Mouse (Mus musculus) heart, postnatal 0 days (tissue): Measurements from ENCODE around the gene Wdr91. TPM values are rescaled to one million over a fixed set of nuclear protein-coding genes. Genes with fewer than 3 reads are reported as not detected.

Source experiments
- ATAC-seq: fragments of 200-750 bp; cut with Nextera tagmentation; 2 replicates; pipeline ENCODE4 v1.8.0; 2017; ENCODE audit warnings: low read depth, moderate number of reproducible peaks, moderate library complexity; ENCODE audit not compliant: insufficient read depth
- DNase-seq: peaks from one replicate; pipeline ENCODE4 v3.0.0-alpha.2; 2016; ENCODE audit warnings: low spot score
- H3K27ac ChIP-seq: fragments of 300-500 bp; sonication (generic); 2 replicates; pipeline ENCODE4 v1.5.1; 2014; ENCODE audit warnings: low read depth, mild to moderate bottlenecking
- H3K27me3 ChIP-seq: fragments of 300-500 bp; sonication (generic); 2 replicates; pipeline ENCODE4 v1.6.1; 2014; ENCODE audit warnings: low read length, mixed read lengths; ENCODE audit not compliant: control insufficient read depth, insufficient read depth
- H3K36me3 ChIP-seq: fragments of 300-500 bp; sonication (generic); replicated peaks from 2 replicates; pipeline ENCODE4 v1.6.1; 2014; ENCODE audit warnings: low read length, mixed read lengths; ENCODE audit not compliant: control insufficient read depth, insufficient read depth
- H3K4me1 ChIP-seq: fragments of 300-500 bp; sonication (generic); 2 replicates; pipeline ENCODE4 v1.6.1; 2014; ENCODE audit warnings: antibody characterized with exemption; ENCODE audit not compliant: control insufficient read depth, insufficient read depth
- H3K4me2 ChIP-seq: fragments of 300-500 bp; sonication (generic); 2 replicates; pipeline ENCODE4 v1.6.1; 2014; ENCODE audit warnings: low read depth, mild to moderate bottlenecking, low read length, moderate library complexity
- H3K4me3 ChIP-seq: fragments of 300-500 bp; sonication (generic); 2 replicates; pipeline ENCODE4 v1.5.1; 2014; ENCODE audit warnings: low read depth, low read length
- H3K9ac ChIP-seq: fragments of 300-500 bp; sonication (generic); replicated peaks from 2 replicates; pipeline ENCODE4 v1.6.1; 2014; ENCODE audit warnings: low read depth, low read length, mixed read lengths
- H3K9me3 ChIP-seq: fragments of 300-500 bp; sonication (generic); replicated peaks from 2 replicates; pipeline ENCODE4 v1.6.1; 2016; ENCODE audit warnings: low read length; ENCODE audit not compliant: control insufficient read depth
- CTCF ChIP-seq: IDR thresholded peaks from 2 replicates; pipeline ENCODE4 v1.5.1; 2016; ENCODE audit warnings: antibody characterized with exemption, control low read depth, low read depth
- EP300 ChIP-seq: IDR thresholded peaks from 2 replicates; pipeline ENCODE4 v1.6.1; 2016; ENCODE audit warnings: antibody characterized with exemption, low read depth
- WGBS: fragments of 180-500 bp; shearing (Covaris S2); extraction: QIAGEN DNeasy Blood & Tissue Kit; methylation state at CpG from one replicate; pipeline ENCODE4 v1.1.7; 2014; 5-methylcytosine and 5-hydroxymethylcytosine counted together
- polyA plus RNA-seq: library from polyadenylated mRNA; unstranded; fragments of >200 nt; fragmentation: Nextera tagmentation; extraction: Ambion mirVana; gene quantifications from 2 replicates; pipeline ENCODE4 v1.2.1, GENCODE M21; 2015
- total RNA-seq: library from RNA; depleted of rRNA; stranded (reverse); fragments of >200 nt; gene quantifications from 2 replicates; pipeline ENCODE4 v1.2.3, GENCODE M21; 2014; ENCODE audit warnings: low replicate concordance; rRNA removed

Gene Wdr91
- total RNA-seq (24.9 and 25.2 TPM in 2 replicates), polyA plus RNA-seq (7.7 and 8.6 TPM in 2 replicates)

- peak within 1 kb of the TSS; percentile 81 for H3K4me3 ChIP-seq
- peak; percentile 27; the same call in 1 of the 2 replicates for TF ChIP-seq CTCF
- no peak for TF ChIP-seq EP300
- H3K36me3 ChIP-seq = peaks cover 22% of the 10 kb centered on the region
- peaks cover 18% of the 10 kb centered on the region for H3K4me1 ChIP-seq
- peak; percentile 93 for DNase-seq
- peak; percentile 97 for ATAC-seq
- H3K9me3 ChIP-seq = no peaks in the 10 kb centered on the region
- peak within 1 kb of the TSS; percentile 81 for H3K27ac ChIP-seq
- H3K27me3 ChIP-seq = no peaks in the 10 kb centered on the region
- peak within 1 kb of the TSS; percentile 77 for H3K4me2 ChIP-seq
- WGBS = under 1% methylated on average over 61 of the region's 64 CpGs
- peak within 1 kb of the TSS; percentile 66 for H3K9ac ChIP-seq
These were observed at the start of gene Wdr91 for GRCm38 (mm10) chr6:34910371-34911219. TSS of gene Wdr91 (minus strand) at chr6:34910876.

- 82% methylated on average over 7 of the region's 7 CpGs for WGBS
- no peak for TF ChIP-seq CTCF
- no peak for TF ChIP-seq EP300
- ATAC-seq = no peak
- H3K9ac ChIP-seq = no peak overlapping the region
- no peak overlapping the region for H3K27ac ChIP-seq
- no peak overlapping the region for H3K4me2 ChIP-seq
- no peaks in the 10 kb centered on the region for H3K4me1 ChIP-seq
- H3K27me3 ChIP-seq = no peaks in the 10 kb centered on the region
- H3K4me3 ChIP-seq = no peak overlapping the region
- no peak for DNase-seq
- H3K36me3 ChIP-seq = no peaks in the 10 kb centered on the region
- no peaks in the 10 kb centered on the region for H3K9me3 ChIP-seq
These were observed 48.5 kb upstream of the Wdr91 start for GRCm38 (mm10) chr6:34959131-34959530.

- H3K4me2 ChIP-seq = peak overlapping the region; percentile 58
- H3K27me3 ChIP-seq = no peaks in the 10 kb centered on the region
- H3K9me3 ChIP-seq = no peaks in the 10 kb centered on the region
- no peaks in the 10 kb centered on the region for H3K4me1 ChIP-seq
- no peaks in the 10 kb centered on the region for H3K36me3 ChIP-seq
- DNase-seq = no peak
- no peak for ATAC-seq
- H3K27ac ChIP-seq = no peak overlapping the region
- H3K4me3 ChIP-seq = no peak overlapping the region
- TF ChIP-seq CTCF = no peak
- TF ChIP-seq EP300 = no peak
- WGBS = 40% methylated on average over 8 of the region's 8 CpGs
- no peak overlapping the region for H3K9ac ChIP-seq
These were observed 45.2 kb upstream of the Wdr91 start for GRCm38 (mm10) chr6:34955862-34956241.

GRCm38 (mm10) chr6:34954926-34955861 lies 44.5 kb upstream of the Wdr91 start:
- H3K4me3 ChIP-seq = peak overlapping the region; percentile 24
- 47% methylated on average over 18 of the region's 18 CpGs for WGBS

GRCm38 (mm10) chr6:34951956-34952667 lies 41.4 kb upstream of the Wdr91 start:
- Histone ChIP-seq H3K4me1 (no peaks in the 10 kb centered on the region), H3K27ac (no peak overlapping the region), H3K9ac (no peak overlapping the region), H3K4me2 (no peak overlapping the region), H3K9me3 (no peaks in the 10 kb centered on the region), H3K4me3 (no peak overlapping the region), H3K36me3 (no peaks in the 10 kb centered on the region), H3K27me3 (no peaks in the 10 kb centered on the region; the same call in 1 of the 2 replicates)
- DNase-seq = no peak
- ATAC-seq = no peak
- WGBS = 58% methylated on average over 7 of the region's 7 CpGs
- no peak for TF ChIP-seq CTCF

More at GRCm38 (mm10) chr6:34954926-34955861, 44.5 kb upstream of the Wdr91 start:
- TF ChIP-seq EP300 (no peak), CTCF (peak; percentile 57)
- Histone ChIP-seq H3K9me3 (no peaks in the 10 kb centered on the region), H3K36me3 (no peaks in the 10 kb centered on the region), H3K27me3 (no peaks in the 10 kb centered on the region), H3K9ac (no peak overlapping the region), H3K4me2 (peak overlapping the region; percentile 58), H3K4me1 (no peaks in the 10 kb centered on the region), H3K27ac (no peak overlapping the region)
- DNase-seq = peak; percentile 56
- ATAC-seq = peak; percentile 63
